Mouse (Mus musculus) CH12.LX (cell line): Measurements from ENCODE around the gene Camsap2.

Experiments used
- CTCF ChIP-seq, 2 experiments: IDR thresholded peaks in 1 of 2; conservative IDR thresholded peaks in 1 of 2; 2 replicates each; pipeline ENCODE4 v1.5.1; 2011 to 2012; ENCODE audit warnings: low read depth in 2 of 2, low read length in 2 of 2, improper control_type of control experiment in 1 of 2, inconsistent platforms in 1 of 2, mild to moderate bottlenecking in 1 of 2, moderate library complexity in 1 of 2
- JUND ChIP-seq: conservative IDR thresholded peaks from 2 replicates; pipeline ENCODE4 v1.6.1; 2011; ENCODE audit warnings: low read depth, low read length, improper control_type of control experiment
- MAX ChIP-seq: IDR thresholded peaks from 2 replicates; pipeline ENCODE4 v1.6.1; 2011; ENCODE audit warnings: low read length, improper control_type of control experiment
- POLR2A ChIP-seq: IDR thresholded peaks from 2 replicates; pipeline ENCODE4 v1.6.1; 2011; ENCODE audit warnings: low read depth, mild to moderate bottlenecking, improper control_type of control experiment, low read length
- SIN3A ChIP-seq: IDR thresholded peaks from 2 replicates; pipeline ENCODE4 v1.6.1; 2012; ENCODE audit warnings: low read length, improper control_type of control experiment, inconsistent platforms
- ZC3H11A ChIP-seq: IDR thresholded peaks from 2 replicates; pipeline ENCODE4 v1.6.1; 2012; ENCODE audit warnings: low read depth, mild to moderate bottlenecking, inconsistent platforms, low read length, improper control_type of control experiment

DNA sequence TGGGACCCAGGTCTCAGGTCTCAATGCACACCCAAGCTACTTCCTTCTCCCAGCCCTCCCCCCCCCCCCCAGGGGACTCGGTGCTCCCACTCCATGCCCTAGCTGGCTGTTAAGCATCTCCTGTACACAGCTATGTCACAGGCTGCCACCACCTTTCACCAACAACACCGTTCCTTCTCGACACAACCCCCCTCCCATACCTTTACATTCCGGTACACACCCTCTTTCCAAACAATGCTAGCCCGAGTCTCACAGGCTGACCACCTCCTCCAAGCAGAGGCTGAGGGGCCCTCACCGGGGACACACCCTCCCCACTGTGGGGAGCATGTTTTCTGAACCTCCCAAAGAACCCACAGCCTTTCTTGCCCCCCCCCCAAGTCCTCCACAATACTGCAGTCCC, 114.3 kb downstream of the Camsap2 start:
- no peak for TF ChIP-seq SIN3A
- no peak for TF ChIP-seq POLR2A
- TF ChIP-seq MAX: no peak
- TF ChIP-seq JUND: no peak
- no peak for TF ChIP-seq ZC3H11A
- TF ChIP-seq CTCF (conservative IDR thresholded peaks at IDR 0.05 in 1 of 2, IDR thresholded peaks at IDR 0.05 in 1 of 2; ENCODE audit: low read depth in 2 of 2, low read length in 2 of 2): no peak
